Mouse (Mus musculus): ENCODE measurements around the gene Fam221b.
A peak's percentile ranks its signal among the peaks of the same experiment; 100 is the strongest.

Fam221b gene

GRCm38 (mm10) chr4:43655656-43656338, 13.1 kb downstream of the Fam221b start:
- Histone ChIP-seq H3K36me3 (ENCODE audit: insufficient read depth, low read length) (no peaks in the 10 kb centered on the region), H3K4me1 (replicated peaks; ENCODE audit: low read depth, low read length) (peaks cover 45% of the 10 kb centered on the region), H3K4me3 (replicated peaks; ENCODE audit: low read length) (peak overlapping the region; percentile 94), H3K9me3 (ENCODE audit: low read length) (no peaks in the 10 kb centered on the region), H3K27me3 (ENCODE audit: insufficient read depth, low read length) (peaks cover 13% of the 10 kb centered on the region)
- TF ChIP-seq POU5F1 (IDR thresholded peaks at IDR 0.05; ENCODE audit: borderline replicate concordance, low read length): no peak
- TF ChIP-seq CTCF (conservative IDR thresholded peaks at IDR 0.05; ENCODE audit: low read length): no peak
- no peak for TF ChIP-seq NANOG (IDR thresholded peaks at IDR 0.05; ENCODE audit: borderline replicate concordance, low read length)

- Histone ChIP-seq H3K4me1 (replicated peaks; ENCODE audit: low read depth, low read length) (peaks cover 44% of the 10 kb centered on the region), H3K9me3 (ENCODE audit: low read length) (peaks cover 7% of the 10 kb centered on the region), H3K36me3 (ENCODE audit: insufficient read depth, low read length) (no peaks in the 10 kb centered on the region), H3K27me3 (ENCODE audit: insufficient read depth, low read length) (peaks cover 5% of the 10 kb centered on the region; the same call in 1 of the 2 replicates), H3K4me3 (replicated peaks; ENCODE audit: low read length) (peak within 1 kb of the TSS; percentile 57)
- TF ChIP-seq CTCF (conservative IDR thresholded peaks at IDR 0.05; ENCODE audit: low read length): no peak
- no peak for TF ChIP-seq POU5F1 (IDR thresholded peaks at IDR 0.05; ENCODE audit: borderline replicate concordance, low read length)
- no peak for TF ChIP-seq NANOG (IDR thresholded peaks at IDR 0.05; ENCODE audit: borderline replicate concordance, low read length)
Observed at GRCm38 (mm10) chr4:43653161-43654015, 15.6 kb downstream of the Fam221b start, which contains the start of gene Spag8. TSS of gene Spag8 (minus strand) at chr4:43653594.

GRCm38 (mm10) chr4:43652726-43653125, 16.2 kb downstream of the Fam221b start:
- H3K9me3 ChIP-seq (ENCODE audit: low read length): peaks cover 7% of the 10 kb centered on the region
- peak overlapping the region; percentile 57 for H3K4me3 ChIP-seq (replicated peaks; ENCODE audit: low read length)
- peaks cover 50% of the 10 kb centered on the region for H3K4me1 ChIP-seq (replicated peaks; ENCODE audit: low read depth, low read length)
- TF ChIP-seq CTCF (conservative IDR thresholded peaks at IDR 0.05; ENCODE audit: low read length): no peak
- peaks cover 7% of the 10 kb centered on the region; the same call in 1 of the 2 replicates for H3K27me3 ChIP-seq (ENCODE audit: insufficient read depth, low read length)
- no peaks in the 10 kb centered on the region for H3K36me3 ChIP-seq (ENCODE audit: insufficient read depth, low read length)

- H3K27me3 ChIP-seq (ENCODE audit: insufficient read depth, low read length): peaks cover 22% of the 10 kb centered on the region
- H3K9me3 ChIP-seq (ENCODE audit: low read length): peaks cover 7% of the 10 kb centered on the region
- H3K4me1 ChIP-seq (replicated peaks; ENCODE audit: low read depth, low read length): peaks cover 36% of the 10 kb centered on the region
- TF ChIP-seq NANOG (IDR thresholded peaks at IDR 0.05; ENCODE audit: borderline replicate concordance, low read length) (no peak), CTCF (conservative IDR thresholded peaks at IDR 0.05; ENCODE audit: low read length) (peak; percentile 83)
- H3K4me3 ChIP-seq (replicated peaks; ENCODE audit: low read length): no peak overlapping the region
- no peaks in the 10 kb centered on the region for H3K36me3 ChIP-seq (ENCODE audit: insufficient read depth, low read length)
Observed at GRCm38 (mm10) chr4:43649783-43650182, 19.2 kb downstream of the Fam221b start.

GRCm38 (mm10) chr4:43640491-43640890, 28.5 kb downstream of the Fam221b start:
- Histone ChIP-seq H3K4me1 (replicated peaks; ENCODE audit: low read depth, low read length) (no peaks in the 10 kb centered on the region; the same call in 1 of the 2 replicates), H3K27me3 (ENCODE audit: insufficient read depth, low read length) (peaks cover 11% of the 10 kb centered on the region), H3K36me3 (ENCODE audit: insufficient read depth, low read length) (no peaks in the 10 kb centered on the region), H3K9me3 (ENCODE audit: low read length) (no peaks in the 10 kb centered on the region), H3K4me3 (replicated peaks; ENCODE audit: low read length) (no peak overlapping the region)
- TF ChIP-seq CTCF (conservative IDR thresholded peaks at IDR 0.05; ENCODE audit: low read length) (no peak), POU5F1 (IDR thresholded peaks at IDR 0.05; ENCODE audit: borderline replicate concordance, low read length) (no peak), NANOG (IDR thresholded peaks at IDR 0.05; ENCODE audit: borderline replicate concordance, low read length) (no peak)

GRCm38 (mm10) chr4:43640076-43640475, 28.9 kb downstream of the Fam221b start:
- no peaks in the 10 kb centered on the region; the same call in 1 of the 2 replicates for H3K4me1 ChIP-seq (replicated peaks; ENCODE audit: low read depth, low read length)
- no peaks in the 10 kb centered on the region for H3K36me3 ChIP-seq (ENCODE audit: insufficient read depth, low read length)
- peaks cover 16% of the 10 kb centered on the region for H3K27me3 ChIP-seq (ENCODE audit: insufficient read depth, low read length)
- no peaks in the 10 kb centered on the region for H3K9me3 ChIP-seq (ENCODE audit: low read length)
- H3K4me3 ChIP-seq (replicated peaks; ENCODE audit: low read length): no peak overlapping the region
- TF ChIP-seq CTCF (conservative IDR thresholded peaks at IDR 0.05; ENCODE audit: low read length) (no peak), NANOG (IDR thresholded peaks at IDR 0.05; ENCODE audit: borderline replicate concordance, low read length) (no peak), POU5F1 (IDR thresholded peaks at IDR 0.05; ENCODE audit: borderline replicate concordance, low read length) (no peak)

GRCm38 (mm10) chr4:43636751-43637150, 32.2 kb downstream of the Fam221b start:
- TF ChIP-seq CTCF (conservative IDR thresholded peaks at IDR 0.05; ENCODE audit: low read length) (no peak), NANOG (IDR thresholded peaks at IDR 0.05; ENCODE audit: borderline replicate concordance, low read length) (no peak), POU5F1 (IDR thresholded peaks at IDR 0.05; ENCODE audit: borderline replicate concordance, low read length) (no peak)
- Histone ChIP-seq H3K27me3 (ENCODE audit: insufficient read depth, low read length) (peaks cover 48% of the 10 kb centered on the region), H3K4me1 (replicated peaks; ENCODE audit: low read depth, low read length) (peaks cover 15% of the 10 kb centered on the region), H3K4me3 (replicated peaks; ENCODE audit: low read length) (no peak overlapping the region), H3K9me3 (ENCODE audit: low read length) (no peaks in the 10 kb centered on the region), H3K36me3 (ENCODE audit: insufficient read depth, low read length) (no peaks in the 10 kb centered on the region)

- Histone ChIP-seq H3K4me3 (replicated peaks; ENCODE audit: low read length) (no peak overlapping the region), H3K27me3 (ENCODE audit: insufficient read depth, low read length) (peaks cover 53% of the 10 kb centered on the region), H3K36me3 (ENCODE audit: insufficient read depth, low read length) (no peaks in the 10 kb centered on the region), H3K4me1 (replicated peaks; ENCODE audit: low read depth, low read length) (peaks cover 30% of the 10 kb centered on the region), H3K9me3 (ENCODE audit: low read length) (no peaks in the 10 kb centered on the region)
- TF ChIP-seq NANOG (IDR thresholded peaks at IDR 0.05; ENCODE audit: borderline replicate concordance, low read length) (no peak), CTCF (conservative IDR thresholded peaks at IDR 0.05; ENCODE audit: low read length) (no peak), POU5F1 (IDR thresholded peaks at IDR 0.05; ENCODE audit: borderline replicate concordance, low read length) (no peak)
Observed at GRCm38 (mm10) chr4:43634621-43635374, 34.1 kb downstream of the Fam221b start.
